Mouse (Mus musculus) embryonic stem cell, embryonic (primary cell): ENCODE data around the gene Gm21190.
"Not testable (repeated sequence)": the region's sequence is repeated elsewhere in the genome, so short reads cannot be mapped to it uniquely, and the experiment has no call there.

ENCODE experiments used
- CTCF ChIA-PET, 4 experiments: fragments of 300-600 bp in 2 of 4; fragments of 350-600 bp in 2 of 4; sonication (Branson Sonifier 250); formaldehyde crosslinking; loops; one replicate each; lab custom pipeline; 2022; ENCODE audit warnings: inconsistent platforms in 2 of 4; lab: Charles Lee
- POLR2A ChIA-PET, 4 experiments: fragments of 300-600 bp in 2 of 4; fragments of 350-600 bp in 2 of 4; sonication (Branson Sonifier 250); formaldehyde crosslinking; loops; one replicate each; lab custom pipeline; 2022; ENCODE audit warnings: antibody characterized with exemption in 4 of 4, inconsistent platforms in 1 of 4; lab: Charles Lee

Gm21190 gene

DNA sequence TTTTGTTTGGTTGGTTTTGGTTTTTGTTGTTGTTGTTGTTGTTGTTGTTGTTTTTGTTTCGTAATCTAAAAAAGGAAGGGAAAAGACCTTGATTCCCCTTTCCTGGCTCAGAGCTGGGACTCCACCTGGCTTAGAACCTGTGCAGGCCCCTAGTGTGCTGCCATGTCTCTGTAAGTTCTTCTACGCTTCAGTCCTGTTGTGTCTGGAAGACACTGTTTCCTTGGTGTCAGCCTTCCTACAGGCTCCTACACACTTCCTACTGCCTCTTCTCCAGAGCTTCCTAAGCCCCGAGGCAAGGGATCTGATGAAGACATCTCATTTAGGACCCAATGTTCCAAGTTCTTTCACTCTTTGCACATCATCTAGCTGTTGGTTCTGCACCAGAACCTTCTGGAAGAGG lies 30.7 kb downstream of the Gm21190 start:
- CTCF ChIA-PET, POLR2A ChIA-PET: not testable (repeated sequence)

DNA sequence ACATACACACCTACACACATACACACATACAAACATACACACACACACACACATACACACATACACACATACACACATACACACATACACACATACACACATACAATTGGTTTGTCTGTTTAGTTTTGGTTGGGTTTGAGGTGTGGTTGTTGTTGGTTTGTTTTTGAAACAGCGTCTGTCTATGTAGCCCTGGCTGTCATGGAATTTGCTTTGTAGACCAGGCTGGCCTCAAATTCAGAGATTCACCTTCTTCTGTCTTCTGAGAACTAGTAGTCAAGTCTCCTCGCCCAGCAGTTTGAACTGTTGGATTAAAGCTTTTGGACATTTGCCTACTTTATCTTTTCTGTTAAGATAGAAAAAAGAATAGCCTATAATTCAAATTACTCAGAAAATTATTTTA lies 38.1 kb downstream of the Gm21190 start:
- CTCF ChIA-PET, POLR2A ChIA-PET: not testable (repeated sequence)

DNA sequence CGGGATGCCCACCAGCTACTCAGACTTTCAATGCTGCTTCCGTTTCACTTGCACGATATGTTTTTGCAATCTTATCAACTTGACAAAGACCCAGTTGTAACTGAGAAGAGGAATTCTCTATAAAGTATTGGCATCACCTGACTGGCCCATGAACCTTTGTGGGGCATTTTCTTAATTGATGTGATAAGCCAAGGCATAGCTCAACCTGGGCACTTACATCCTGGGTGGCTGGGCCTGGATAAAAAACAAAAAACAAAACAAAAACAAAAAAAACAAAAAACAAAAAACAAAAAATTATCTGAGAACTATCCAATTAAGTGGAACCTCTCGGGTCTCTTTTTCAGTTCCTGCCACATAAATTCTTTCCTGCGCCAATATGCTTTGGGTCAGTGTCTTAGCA lies 40.3 kb downstream of the Gm21190 start:
- ChIA-PET CTCF (interaction anchor here in 1 of 4 experiments (0.6 kb wide), 1 partner anchor 157 kb away, joined by 3 read pairs; no protein-coding TSS in a partner anchor), POLR2A (no interaction called here)

DNA sequence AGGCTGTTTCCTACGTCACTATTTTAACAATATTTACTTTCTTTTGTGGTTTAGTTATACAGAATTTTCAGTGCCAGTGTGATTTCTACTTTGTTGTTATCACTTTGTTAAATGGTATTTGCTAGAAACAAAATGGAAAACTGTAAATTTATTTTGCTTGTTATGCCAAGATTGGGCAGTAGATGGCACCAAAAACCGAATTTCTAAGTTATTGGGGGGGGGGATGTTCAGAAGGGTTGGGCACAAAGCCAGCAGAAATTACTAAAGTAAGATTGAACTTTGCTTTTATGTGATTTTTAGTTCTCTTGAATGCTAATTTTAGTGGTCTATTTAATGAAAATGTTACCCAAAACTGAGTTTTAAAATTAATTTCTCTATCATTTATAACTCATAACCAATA lies 44.4 kb downstream of the Gm21190 start:
- POLR2A ChIA-PET, CTCF ChIA-PET: not testable (repeated sequence)

DNA sequence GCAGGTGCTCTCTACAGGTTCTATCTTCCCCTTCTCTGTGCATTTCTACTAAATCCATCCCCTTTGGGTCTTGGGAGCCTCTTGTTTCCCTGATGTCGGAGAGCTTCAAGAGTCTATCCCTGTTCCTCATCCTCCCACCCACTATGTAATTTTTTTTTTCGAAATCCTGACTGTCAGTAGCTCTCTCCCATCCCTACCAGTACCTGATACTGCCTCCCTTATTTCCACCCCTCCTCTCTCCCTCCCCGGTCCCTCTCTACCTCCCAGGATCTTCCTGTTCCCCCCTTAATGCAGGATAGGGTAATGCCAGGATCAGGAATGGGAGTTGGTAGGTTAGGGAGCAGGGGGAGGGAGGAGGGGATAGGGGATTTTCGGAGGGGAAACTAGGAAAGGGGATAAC lies 45.4 kb downstream of the Gm21190 start:
- POLR2A ChIA-PET, CTCF ChIA-PET: not testable (repeated sequence)

DNA sequence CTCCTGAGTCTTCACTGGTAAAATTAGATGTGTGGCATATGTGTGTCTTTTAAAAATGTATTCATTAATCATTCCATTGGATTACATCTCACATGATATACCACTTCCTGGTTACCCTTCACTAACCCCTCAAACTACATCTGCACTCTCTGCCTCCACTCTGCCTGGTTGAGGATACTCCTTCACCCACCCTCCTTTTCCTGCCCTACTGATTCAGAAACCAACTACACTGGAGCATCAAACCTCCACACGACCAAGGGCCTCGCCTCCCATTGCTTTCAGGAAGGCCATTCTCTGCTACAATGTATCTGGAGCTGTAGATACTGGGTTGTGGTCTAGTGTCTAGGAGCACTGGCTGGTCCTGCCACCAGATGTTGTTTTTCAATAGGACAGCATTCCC lies 46.2 kb downstream of the Gm21190 start:
- POLR2A ChIA-PET, CTCF ChIA-PET: not testable (repeated sequence)

DNA sequence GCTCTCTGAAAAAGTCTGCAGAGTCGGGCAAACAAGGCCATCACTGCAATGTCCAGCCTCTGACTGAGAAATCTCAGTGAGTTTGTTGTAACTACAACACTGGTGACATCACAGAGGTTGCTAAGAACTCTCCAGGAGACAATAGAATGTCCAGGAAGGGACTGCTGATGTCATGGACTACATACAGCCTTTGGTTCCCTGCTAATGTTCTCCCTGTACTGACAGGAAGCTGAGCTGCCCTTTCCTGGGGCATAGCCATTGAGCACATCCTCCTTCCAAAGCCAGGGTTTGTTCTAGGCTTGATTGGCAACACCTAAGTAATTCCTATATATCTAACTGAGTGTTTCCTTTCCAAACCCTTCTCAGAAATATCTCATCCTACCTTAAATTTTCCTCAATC lies 52.6 kb downstream of the Gm21190 start, which contains the start of gene Gm21149:
Gene Gm21149, minus strand, starts transcription at position 101 of the 400 bp plus-strand sequence.
- POLR2A ChIA-PET: not testable (repeated sequence)
- CTCF ChIA-PET: interaction anchor here in 1 of 4 experiments (0.5 kb wide), 1 partner anchor 112 kb away, joined by 3 read pairs; no protein-coding TSS in a partner anchor
